Mouse (Mus musculus) bone marrow, adult 2 months (tissue): Measurements from ENCODE around the gene Stoml1.

Experiments
- CTCF ChIP-seq: fragments of 200-500 bp; IDR thresholded peaks from 2 replicates; pipeline ENCODE4 v1.5.1; 2011; ENCODE audit warnings: low read length, control low read depth; ENCODE audit not compliant: control insufficient read depth, insufficient read depth
- POLR2A ChIP-seq: fragments of 200-500 bp; IDR thresholded peaks from 2 replicates; pipeline ENCODE4 v1.6.1; 2011; ENCODE audit warnings: low read depth, mild to moderate bottlenecking, control low read depth, low read length, borderline replicate concordance; ENCODE audit not compliant: control insufficient read depth

GRCm38 (mm10) chr9:58311191-58311910, 58.4 kb downstream of the Stoml1 start:
- no peak for TF ChIP-seq CTCF
- no peak for TF ChIP-seq POLR2A
